Comparison of ENCODE assay signal across 9 mouse cellular contexts in the genomic region with DNA sequence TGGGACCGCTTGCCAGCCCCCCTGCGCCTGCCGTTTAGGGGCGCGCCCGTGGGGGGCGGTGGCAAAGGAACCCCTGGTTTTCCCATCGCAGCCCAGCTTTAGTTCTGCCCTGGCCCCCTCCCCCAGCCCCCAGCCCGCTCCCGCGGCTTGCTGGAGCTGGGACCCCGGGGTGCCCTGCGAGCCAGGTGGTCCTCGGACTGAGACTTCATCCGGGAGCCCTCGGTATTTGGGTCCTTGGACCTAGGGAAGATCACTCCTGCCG. TPM values are rescaled to one million over a fixed set of nuclear protein-coding genes. Genes with fewer than 3 reads are reported as not detected.
DNase-seq lines count a peak whose midpoint lies in the region; ATAC-seq lines count a peak whose summit lies in the region.
"Had no signal": no experiment of that assay in that cellular context is flagged by ENCODE, and none has a peak within 500 bp of the region (broad histone marks: within the 10 kb centered on the region; RNA-seq: fewer than 3 reads in every experiment).

No protein-coding gene starts in this region.

- no peaks in the 10 kb centered on the region for H3K9me3 ChIP-seq in liver, embryonic 11.5 days (ENCODE audit: control insufficient read depth, low read length)
- no peaks in the 10 kb centered on the region for H3K9me3 ChIP-seq in forebrain, embryonic 11.5 days (ENCODE audit: control insufficient read depth, low read length)
- H3K9me3 ChIP-seq in intestine, embryonic 15.5 days = no peaks in the 10 kb centered on the region
- H3K9me3 ChIP-seq in neural tube, embryonic 15.5 days (replicated peaks) = no peaks in the 10 kb centered on the region

- peak overlapping the region; percentile 23 for H3K4me3 ChIP-seq in liver, embryonic 11.5 days (ENCODE audit: low read depth, low read length)
- H3K4me3 ChIP-seq in forebrain, embryonic 11.5 days (ENCODE audit: low read depth, low read length) = peak overlapping the region; percentile 41
- H3K4me3 ChIP-seq in intestine, embryonic 15.5 days (replicated peaks) = peak overlapping the region; percentile 37
- H3K4me3 ChIP-seq in neural tube, embryonic 15.5 days (replicated peaks) = peak overlapping the region; percentile 59
- H3K4me3 ChIP-seq: myocyte had no signal

- H3K27ac ChIP-seq in liver, embryonic 11.5 days (ENCODE audit: low read depth, low read length) = no peak overlapping the region
- H3K27ac ChIP-seq in forebrain, embryonic 11.5 days (ENCODE audit: low read depth, low read length) = no peak overlapping the region
- no peak overlapping the region for H3K27ac ChIP-seq in intestine, embryonic 15.5 days
- H3K27ac ChIP-seq in neural tube, embryonic 15.5 days (replicated peaks) = peak overlapping the region; percentile 86

- ATAC-seq in liver, embryonic 11.5 days (replicated peaks; ENCODE audit: low FRiP score) = no peak
- ATAC-seq in forebrain, embryonic 11.5 days (replicated peaks; ENCODE audit: low FRiP score) = no peak
- no peak for ATAC-seq in intestine, embryonic 15.5 days
- no peak; the same call in 1 of the 2 replicates for ATAC-seq in neural tube, embryonic 15.5 days (ENCODE audit: low FRiP score)

- 6% methylated on average over 17 of the region's 17 CpGs for WGBS in liver, embryonic 11.5 days
- WGBS in forebrain, embryonic 11.5 days = 1% methylated on average over 15 of the region's 17 CpGs
- under 1% methylated on average over 14 of the region's 17 CpGs for WGBS in intestine, embryonic 15.5 days
- under 1% methylated on average over 17 of the region's 17 CpGs for WGBS in neural tube, embryonic 15.5 days

- peaks cover 49% of the 10 kb centered on the region for H3K27me3 ChIP-seq in liver, embryonic 11.5 days (replicated peaks; ENCODE audit: control insufficient read depth, insufficient read depth, low read length)
- peaks cover 41% of the 10 kb centered on the region for H3K27me3 ChIP-seq in forebrain, embryonic 11.5 days (ENCODE audit: control insufficient read depth, insufficient read depth, low read length)
- H3K27me3 ChIP-seq in intestine, embryonic 15.5 days (replicated peaks) = peaks cover 46% of the 10 kb centered on the region
- peaks cover 47% of the 10 kb centered on the region for H3K27me3 ChIP-seq in neural tube, embryonic 15.5 days (replicated peaks)

- peaks cover 6% of the 10 kb centered on the region for H3K4me1 ChIP-seq in liver, embryonic 11.5 days (replicated peaks; ENCODE audit: control insufficient read depth, insufficient read depth, low read length)
- peaks cover 11% of the 10 kb centered on the region; the same call in 1 of the 2 replicates for H3K4me1 ChIP-seq in forebrain, embryonic 11.5 days (replicated peaks; ENCODE audit: control insufficient read depth, insufficient read depth, low read length)
- peaks cover 14% of the 10 kb centered on the region for H3K4me1 ChIP-seq in intestine, embryonic 15.5 days (replicated peaks)
- peaks cover 63% of the 10 kb centered on the region for H3K4me1 ChIP-seq in neural tube, embryonic 15.5 days

- no peak for DNase-seq in liver, embryonic 11.5 days (ENCODE audit: low spot score)
- no peak for DNase-seq in liver
- no peak for DNase-seq in forebrain, embryonic 11.5 days (ENCODE audit: low spot score)
- DNase-seq in layer of hippocampus, postnatal 25 days (ENCODE audit: extremely low spot score in 1 of 2, low spot score in 1 of 2) = no peak
- DNase-seq in layer of hippocampus, postnatal 14 days (ENCODE audit: low spot score in 2 of 2) = no peak
- DNase-seq: gastrocnemius, postnatal 14 days had no signal

- H3K9ac ChIP-seq in liver, embryonic 11.5 days (ENCODE audit: low read depth, low read length) = no peak overlapping the region
- H3K9ac ChIP-seq in forebrain, embryonic 11.5 days (ENCODE audit: low read length) = peak overlapping the region; percentile 51
- no peak overlapping the region for H3K9ac ChIP-seq in intestine, embryonic 15.5 days
- peak overlapping the region; percentile 78 for H3K9ac ChIP-seq in neural tube, embryonic 15.5 days (replicated peaks)

- peak overlapping the region; percentile 44 for H3K4me2 ChIP-seq in liver, embryonic 11.5 days
- H3K4me2 ChIP-seq in forebrain, embryonic 11.5 days (ENCODE audit: low read depth, low read length, severe bottlenecking) = peak overlapping the region; percentile 51
- peak overlapping the region; percentile 86 for H3K4me2 ChIP-seq in intestine, embryonic 15.5 days (replicated peaks)
- peak overlapping the region; percentile 75 for H3K4me2 ChIP-seq in neural tube, embryonic 15.5 days

- no peaks in the 10 kb centered on the region for H3K36me3 ChIP-seq in liver, embryonic 11.5 days (ENCODE audit: control insufficient read depth, insufficient read depth, low read length)
- H3K36me3 ChIP-seq in forebrain, embryonic 11.5 days (ENCODE audit: control insufficient read depth, insufficient read depth, low read length) = no peaks in the 10 kb centered on the region
- no peaks in the 10 kb centered on the region for H3K36me3 ChIP-seq in intestine, embryonic 15.5 days
- H3K36me3 ChIP-seq in neural tube, embryonic 15.5 days = no peaks in the 10 kb centered on the region

RNA-seq across cellular contexts. Expression of gene Dscaml1, which starts 4.2 kb away (rescaled TPM):
- 0.08 and 0.27 TPM in 2 replicates for polyA plus RNA-seq in liver, embryonic 11.5 days (2014; fragmentation: Nextera tagmentation; extraction: Ambion mirVana)
- polyA plus RNA-seq in forebrain, embryonic 11.5 days (2014; fragmentation: Nextera tagmentation; extraction: Ambion mirVana) = 3.4 and 5.4 TPM in 2 replicates
- 0.38 and 0.44 TPM in 2 replicates for polyA plus RNA-seq in intestine, embryonic 15.5 days (2015; fragmentation: Nextera tagmentation; extraction: Ambion mirVana)
- 12.4 and 16.4 TPM in 2 replicates for polyA plus RNA-seq in neural tube, embryonic 15.5 days (2015; fragmentation: Nextera tagmentation; extraction: Ambion mirVana)
- 10 to 100 TPM; 74.4 to 96.5 TPM for total RNA-seq in layer of hippocampus, postnatal 25 days (2021)
- total RNA-seq in layer of hippocampus, postnatal 14 days (2021) = 10 to 100 TPM; 73.7 to 75.4 TPM
- polyA plus RNA-seq: myocyte had no signal

RNA-seq across cellular contexts. Expression of gene Fxyd2, which starts 31.2 kb away (rescaled TPM):
- polyA plus RNA-seq in liver, embryonic 11.5 days (2014; fragmentation: Nextera tagmentation; extraction: Ambion mirVana) = 2.2 and 2.4 TPM in 2 replicates
- polyA plus RNA-seq in forebrain, embryonic 11.5 days (2014; fragmentation: Nextera tagmentation; extraction: Ambion mirVana) = 1.5 and 3.4 TPM in 2 replicates
- 2.6 and 3.0 TPM in 2 replicates for polyA plus RNA-seq in intestine, embryonic 15.5 days (2015; fragmentation: Nextera tagmentation; extraction: Ambion mirVana)
- 9.8 and 13.6 TPM in 2 replicates for polyA plus RNA-seq in neural tube, embryonic 15.5 days (2015; fragmentation: Nextera tagmentation; extraction: Ambion mirVana)
- total RNA-seq in layer of hippocampus, postnatal 25 days (2021) = 10 to 100 TPM in 1 of 2 experiments, 1 to 10 TPM in 1; 8.3 to 10.6 TPM
- total RNA-seq in layer of hippocampus, postnatal 14 days (2021) = 1 to 10 TPM; 7.8 to 8.3 TPM

Comparison
In these comparisons a context has a peak if more than half of its experiments do, and no peak if none do; other contexts are left out.
1. H3K9ac ChIP-seq: peak in forebrain, embryonic 11.5 days (single experiment) and neural tube, embryonic 15.5 days (single experiment); none in liver, embryonic 11.5 days (single experiment) and intestine, embryonic 15.5 days (single experiment).
2. Peak in every context shown above with its lines, with median percentiles within 50 percentile points of each other: H3K4me2 ChIP-seq and H3K4me3 ChIP-seq.